Mouse (Mus musculus) lung, adult 2 months (tissue): ENCODE measurements around the gene Rrp7a. TPM values are rescaled to one million over a fixed set of nuclear protein-coding genes. Genes with fewer than 3 reads are reported as not detected.

Source experiments
- DNase-seq: peaks from one replicate; pipeline ENCODE4 v3.0.0; 2022
- H3K4me1 ChIP-seq: fragments of 200-500 bp; 2 replicates; pipeline ENCODE4 v1.6.1; 2011; ENCODE audit warnings: low read length; ENCODE audit not compliant: control insufficient read depth, insufficient read depth
- H3K4me3 ChIP-seq: fragments of 200-500 bp; replicated peaks from 2 replicates; pipeline ENCODE3; 2011; ENCODE audit warnings: low read depth, mild to moderate bottlenecking, control low read depth, low read length; ENCODE audit errors: extremely low read depth
- CTCF ChIP-seq: fragments of 200-500 bp; IDR thresholded peaks from 2 replicates; pipeline ENCODE4 v1.5.1; 2011; ENCODE audit warnings: mild to moderate bottlenecking, low read length, control low read depth; ENCODE audit not compliant: insufficient read depth
- POLR2A ChIP-seq: fragments of 200-500 bp; IDR thresholded peaks from 2 replicates; pipeline ENCODE4 v1.6.1; 2011; ENCODE audit warnings: low read depth, mild to moderate bottlenecking, control low read depth, low read length, borderline replicate concordance; ENCODE audit errors: extremely low read depth
- WGBS: fragments of 180-500 bp; shearing (Covaris S2); methylation state at CpG from one replicate; pipeline ENCODE4 v1.1.7; 2018; 5-methylcytosine and 5-hydroxymethylcytosine counted together
- polyA plus RNA-seq: library from polyadenylated mRNA; depleted of rRNA; stranded (reverse); fragments of >200 nt; gene quantifications from 2 replicates; pipeline ENCODE4 v1.2.3, GENCODE M21; 2012; rRNA removed

Gene Rrp7a
- 82.1 and 85.3 TPM in 2 replicates for polyA plus RNA-seq

- WGBS: 7% methylated on average over 32 of the region's 32 CpGs
- TF ChIP-seq POLR2A (peak; percentile 72; the same call in 1 of the 2 replicates), CTCF (no peak)
- peak; percentile 93 for DNase-seq
- Histone ChIP-seq H3K4me3 (peak within 1 kb of the TSS; percentile 98), H3K4me1 (no peaks in the 10 kb centered on the region)
These were observed at the start of gene Rrp7a for GRCm38 (mm10) chr15:83122566-83123145. Rrp7a (minus strand) TSS chr15:83122801.

GRCm38 (mm10) chr15:83171712-83172481, 49.3 kb upstream of the Rrp7a start:
- under 1% methylated on average over 67 of the region's 67 CpGs for WGBS
- DNase-seq: peak; percentile 94
- peaks cover 39% of the 10 kb centered on the region for H3K4me1 ChIP-seq
- TF ChIP-seq POLR2A (peak; percentile 88; the same call in 1 of the 2 replicates), CTCF (0 out of 2 replicates have a peak, but pooled peaks have one; percentile 22)
- H3K4me3 ChIP-seq: peak overlapping the region; percentile 73

DNA sequence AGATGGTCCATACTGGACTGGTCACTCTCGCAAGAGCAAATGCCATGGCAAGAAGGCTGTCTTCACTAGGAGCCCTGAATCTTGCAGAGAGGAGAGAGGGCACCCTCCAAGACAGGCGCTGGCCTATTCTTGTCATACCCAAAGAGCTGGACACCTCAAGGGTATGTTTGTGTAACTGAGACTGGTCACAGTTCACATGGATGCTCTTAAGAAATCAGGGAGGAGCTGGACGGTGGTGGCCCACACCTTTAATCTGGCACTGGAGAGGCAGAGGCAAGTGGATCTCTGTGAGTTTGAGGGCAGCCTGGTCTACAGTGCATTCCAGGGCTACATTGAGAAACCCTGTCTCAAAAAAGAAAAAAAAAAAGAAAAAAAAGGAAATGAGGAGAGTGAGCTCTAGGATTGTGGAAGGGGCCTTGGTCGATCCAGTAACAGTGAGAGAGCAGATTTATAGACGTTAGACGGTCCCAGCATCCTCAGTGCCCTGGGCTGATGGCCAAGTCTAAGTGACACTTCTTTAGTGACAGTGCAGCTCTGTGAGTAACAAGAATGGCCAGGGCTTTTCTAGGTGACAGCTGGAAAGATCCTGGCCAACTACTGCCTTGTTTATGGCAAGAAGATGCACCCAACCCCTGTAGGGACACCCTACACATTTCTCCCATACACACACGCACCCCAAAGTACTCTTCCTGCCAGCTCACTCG, 48.5 kb upstream of the Rrp7a start:
- no peak for DNase-seq
- H3K4me3 ChIP-seq: peak overlapping the region; percentile 73
- H3K4me1 ChIP-seq: peaks cover 47% of the 10 kb centered on the region
- WGBS: 32% methylated on average over 8 of the region's 8 CpGs
- TF ChIP-seq CTCF: no peak
- no peak for TF ChIP-seq POLR2A

DNA sequence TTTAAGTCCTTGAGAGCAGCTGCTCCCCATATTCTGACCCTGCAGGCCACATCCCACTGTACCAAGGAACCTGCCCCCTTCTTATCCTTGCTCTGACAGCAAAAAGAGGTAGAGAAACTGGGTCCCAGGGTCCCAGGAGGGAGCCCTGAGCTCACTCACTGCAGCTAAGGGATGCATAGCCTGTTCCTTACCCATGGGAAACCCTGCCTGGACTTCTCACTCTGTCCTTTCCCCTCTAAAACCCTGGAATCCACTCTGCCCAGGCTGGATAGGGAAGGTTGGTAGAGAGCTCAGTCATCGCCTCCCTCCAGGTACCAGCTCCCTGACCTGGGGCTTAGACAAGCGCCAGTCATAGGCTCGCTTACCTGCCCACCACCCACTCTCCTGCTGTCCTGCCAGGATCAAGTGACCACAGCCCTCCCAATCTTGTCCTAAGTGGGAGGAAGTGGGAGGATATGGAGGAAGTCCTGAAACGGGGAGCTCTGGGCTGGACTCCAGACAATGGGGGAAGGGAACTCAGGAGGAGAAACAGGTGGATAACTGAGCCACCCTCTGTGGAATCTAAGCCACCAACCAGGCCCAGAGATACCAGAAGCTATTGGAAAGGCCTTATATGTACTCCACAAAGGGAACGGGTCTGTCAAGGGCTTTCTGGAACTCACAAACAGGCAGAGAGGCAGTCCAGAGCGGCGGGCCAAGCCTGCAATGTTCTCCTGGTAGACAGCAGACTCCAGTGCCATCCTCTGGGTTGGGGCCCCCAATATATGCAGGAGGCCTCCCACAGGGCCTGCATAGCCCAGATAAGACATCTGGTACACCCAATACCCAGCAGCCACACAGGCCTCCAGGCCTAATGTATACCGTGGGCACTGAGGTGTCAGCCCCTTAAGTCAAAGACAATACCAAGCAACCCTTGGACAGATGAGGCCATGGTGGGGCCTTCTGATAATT, 47.4 kb upstream of the Rrp7a start:
- peak; percentile 64 for DNase-seq
- Histone ChIP-seq H3K4me1 (peaks cover 55% of the 10 kb centered on the region), H3K4me3 (peak overlapping the region; percentile 60)
- TF ChIP-seq CTCF (no peak), POLR2A (peak; percentile 91; the same call in 1 of the 2 replicates)
- 46% methylated on average over 8 of the region's 8 CpGs for WGBS

DNA sequence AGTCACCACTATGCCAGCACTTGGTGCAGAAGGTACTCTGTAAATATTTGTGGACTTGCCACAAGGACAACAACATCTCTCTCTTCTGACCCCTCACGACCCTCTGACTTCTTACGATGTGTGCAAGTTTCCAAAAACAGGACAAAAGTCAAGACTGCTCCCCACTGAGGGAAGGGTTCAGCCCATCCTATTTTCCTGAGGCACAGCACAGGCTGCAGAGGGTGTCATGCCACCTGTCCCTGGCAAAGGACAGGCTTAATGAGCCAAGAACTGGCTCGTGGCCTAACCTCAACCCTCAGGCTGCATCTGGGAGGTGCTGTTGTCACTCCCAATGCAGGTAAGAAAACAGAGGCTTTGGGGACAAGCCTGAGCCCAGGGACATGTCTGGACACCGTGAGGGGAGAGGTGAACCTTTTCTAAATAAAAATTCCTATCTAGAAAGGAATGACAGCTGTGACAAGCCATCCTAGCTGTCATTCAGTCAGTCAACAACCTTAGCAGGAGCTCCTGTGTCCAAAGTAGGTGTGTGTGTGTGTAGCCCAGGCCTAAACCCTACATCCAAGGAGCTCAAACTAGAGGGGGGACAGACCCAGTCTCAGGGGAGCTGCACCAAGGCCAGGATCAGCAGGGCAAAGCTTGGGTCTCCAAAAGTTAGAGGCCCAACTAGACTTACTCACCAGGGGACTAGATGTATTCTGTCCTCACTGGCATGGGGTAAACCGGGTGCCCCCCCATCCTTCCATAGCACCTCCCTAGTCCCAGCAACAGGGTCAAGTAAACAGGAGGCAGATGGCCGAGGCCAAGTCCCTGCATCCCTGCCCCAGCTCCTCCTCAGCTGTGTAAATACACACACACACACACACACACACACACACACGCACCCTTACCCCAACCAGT, 46.5 kb upstream of the Rrp7a start:
- no peak for DNase-seq
- WGBS: 39% methylated on average over 7 of the region's 7 CpGs
- H3K4me1 ChIP-seq: peaks cover 57% of the 10 kb centered on the region
- peak overlapping the region; percentile 60 for H3K4me3 ChIP-seq
- TF ChIP-seq CTCF (no peak), POLR2A (no peak)

GRCm38 (mm10) chr15:83168311-83168710, 45.7 kb upstream of the Rrp7a start:
- no peak for DNase-seq
- Histone ChIP-seq H3K4me3 (no peak overlapping the region), H3K4me1 (peaks cover 57% of the 10 kb centered on the region)
- WGBS: 83% methylated on average over 3 of the region's 3 CpGs
- TF ChIP-seq CTCF: no peak
- no peak for TF ChIP-seq POLR2A

GRCm38 (mm10) chr15:83167550-83168065, 45.0 kb upstream of the Rrp7a start:
- peaks cover 52% of the 10 kb centered on the region for H3K4me1 ChIP-seq
- H3K4me3 ChIP-seq: no peak overlapping the region
- TF ChIP-seq CTCF (no peak), POLR2A (no peak)
- 60% methylated on average over 8 of the region's 8 CpGs for WGBS
- no peak for DNase-seq

- H3K4me1 ChIP-seq: peaks cover 50% of the 10 kb centered on the region
- peak; percentile 37 for DNase-seq
These were observed 44.5 kb upstream of the Rrp7a start for GRCm38 (mm10) chr15:83167126-83167525.

More at GRCm38 (mm10) chr15:83167126-83167525, 44.5 kb upstream of the Rrp7a start:
- TF ChIP-seq POLR2A (no peak), CTCF (no peak)
- no peak overlapping the region for H3K4me3 ChIP-seq
- WGBS: 51% methylated on average over 5 of the region's 5 CpGs
